In the genomic region with DNA sequence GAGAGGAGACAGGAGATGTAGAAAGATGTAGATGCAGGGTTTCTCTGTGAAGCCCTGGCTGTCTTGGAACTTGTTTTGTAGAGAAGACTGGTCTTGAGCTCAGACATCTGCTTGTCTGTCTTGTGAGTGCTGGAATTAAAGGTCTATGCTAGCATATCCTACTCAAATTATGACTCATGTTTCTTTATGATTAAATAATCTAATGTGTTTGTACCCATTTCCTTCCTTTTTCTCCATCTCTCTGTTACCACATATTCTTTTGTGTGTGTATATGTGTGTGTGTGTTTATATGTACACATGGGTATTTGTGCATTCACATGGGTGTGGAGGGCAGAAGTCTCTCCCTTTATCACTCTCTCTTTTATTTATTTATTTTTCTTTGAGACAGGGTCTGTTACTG, we compare ENCODE assay signal across 30 mouse cellular contexts.
"Had no signal": no experiment of that assay in that cellular context is flagged by ENCODE, and none has a peak within 500 bp of the region (broad histone marks: within the 10 kb centered on the region; RNA-seq: fewer than 3 reads in every experiment).

No protein-coding gene starts in this region.

- H3K36me3 ChIP-seq: heart, embryonic 10.5 days; heart, embryonic 12.5 days; heart, embryonic 13.5 days; heart, embryonic 15.5 days; hindbrain, embryonic 10.5 days; hindbrain, embryonic 12.5 days; hindbrain, embryonic 13.5 days; hindbrain, embryonic 15.5 days; intestine, embryonic 15.5 days; kidney, embryonic 15.5 days had no signal

- DNase-seq: heart, postnatal 10 days; heart, postnatal 14 days; heart, postnatal 36 days; heart, postnatal 4 days; kidney, adult 11 months; kidney, adult 18-20 months; kidney, adult 2 months; kidney, adult 8-10 months; kidney, adult 9 months; kidney, postnatal 14 days; kidney, postnatal 25 days; kidney, postnatal 36 days; kidney, postnatal 4 days; layer of hippocampus, adult 9-11 months; layer of hippocampus, postnatal 36 days had no signal

- H3K4me3 ChIP-seq: heart, embryonic 10.5 days; heart, embryonic 12.5 days; heart, embryonic 13.5 days; heart, embryonic 15.5 days; hindbrain, embryonic 10.5 days; hindbrain, embryonic 12.5 days; hindbrain, embryonic 13.5 days; hindbrain, embryonic 15.5 days; intestine, embryonic 15.5 days; kidney, embryonic 15.5 days; layer of hippocampus, adult 2 months; left cerebral cortex, adult 2 months had no signal

- H3K27ac ChIP-seq: heart, embryonic 10.5 days; heart, embryonic 13.5 days; heart, embryonic 15.5 days; hindbrain, embryonic 10.5 days; hindbrain, embryonic 12.5 days; hindbrain, embryonic 13.5 days; hindbrain, embryonic 14.5 days; hindbrain, embryonic 15.5 days; hindbrain, postnatal 0 days; intestine, embryonic 15.5 days; kidney, embryonic 15.5 days; kidney, postnatal 0 days; layer of hippocampus, adult 2 months; left cerebral cortex, adult 2 months had no signal

- H3K9ac ChIP-seq: heart, embryonic 12.5 days; heart, embryonic 13.5 days; heart, embryonic 15.5 days; hindbrain, embryonic 12.5 days; hindbrain, embryonic 13.5 days; hindbrain, embryonic 14.5 days; hindbrain, embryonic 15.5 days; intestine, embryonic 15.5 days; kidney, embryonic 15.5 days had no signal

- H3K27me3 ChIP-seq: heart, embryonic 12.5 days; heart, embryonic 13.5 days; heart, embryonic 15.5 days; hindbrain, embryonic 12.5 days; hindbrain, embryonic 13.5 days; hindbrain, embryonic 15.5 days; intestine, embryonic 15.5 days; kidney, embryonic 15.5 days had no signal

- H3K4me1 ChIP-seq: heart, embryonic 10.5 days; heart, embryonic 12.5 days; heart, embryonic 13.5 days; heart, embryonic 15.5 days; hindbrain, embryonic 10.5 days; hindbrain, embryonic 12.5 days; hindbrain, embryonic 13.5 days; hindbrain, embryonic 15.5 days; kidney, embryonic 15.5 days had no signal

- H3K9me3 ChIP-seq: heart, embryonic 10.5 days; heart, embryonic 13.5 days; heart, embryonic 15.5 days; hindbrain, embryonic 13.5 days; hindbrain, embryonic 15.5 days; intestine, embryonic 15.5 days; kidney, embryonic 15.5 days had no signal
